Mouse (Mus musculus) lung, adult 2 months (tissue): ENCODE measurements around the gene Zfp472.

ENCODE experiments used
- CTCF ChIP-seq: fragments of 200-500 bp; IDR thresholded peaks from 2 replicates; pipeline ENCODE4 v1.5.1; 2011; ENCODE audit warnings: mild to moderate bottlenecking, low read length, control low read depth; ENCODE audit not compliant: insufficient read depth
- POLR2A ChIP-seq: fragments of 200-500 bp; IDR thresholded peaks from 2 replicates; pipeline ENCODE4 v1.6.1; 2011; ENCODE audit warnings: low read depth, mild to moderate bottlenecking, control low read depth, low read length, borderline replicate concordance; ENCODE audit errors: extremely low read depth

- TF ChIP-seq POLR2A (no peak), CTCF (no peak)
Observed at GRCm38 (mm10) chr17:32951006-32951405, 14.6 kb upstream of the Zfp472 start.
